Mouse (Mus musculus) neutrophil, adult 5-6 weeks (primary cell): ENCODE data around the gene Eps8l3. TPM values are rescaled to one million over a fixed set of nuclear protein-coding genes. Genes with fewer than 3 reads are reported as not detected.

Experiments
- ATAC-seq: fragments of 151-379, 151-347 bp; 2 replicates; pipeline ENCODE4 v1.8.0; 2017; ENCODE audit warnings: mild to moderate bottlenecking, moderate TSS enrichment; ENCODE audit not compliant: insufficient number of reproducible peaks, poor library complexity, low FRiP score, severe bottlenecking; ENCODE audit errors: extremely low read depth
- total RNA-seq: library from RNA; stranded (forward); fragments of 200-1000 nt; gene quantifications from 2 replicates; pipeline ENCODE4 v1.2.3, GENCODE M21; 2017

Gene Eps8l3
- total RNA-seq, 1 experiment from 2014 or later: not detected

DNA sequence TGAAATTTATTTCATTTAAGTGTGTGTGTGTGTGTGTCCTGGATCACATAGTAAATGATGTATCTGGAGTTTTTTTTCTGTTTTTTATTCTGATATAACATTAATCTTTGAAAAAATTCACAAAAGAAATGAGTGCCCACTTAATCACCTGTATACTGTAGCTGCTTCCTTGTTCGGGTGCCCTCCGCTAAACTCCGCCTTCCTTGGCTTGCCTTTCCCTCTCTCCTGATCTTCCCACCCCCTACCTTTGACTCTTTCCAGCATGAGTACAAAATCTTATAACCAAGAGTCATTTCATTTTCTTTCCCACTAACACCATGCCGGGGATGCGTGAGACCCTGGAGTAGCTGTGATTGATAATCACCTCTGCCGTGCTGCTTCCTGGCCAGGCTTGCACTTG, 55.1 kb downstream of the Eps8l3 start:
- ATAC-seq: no peak

DNA sequence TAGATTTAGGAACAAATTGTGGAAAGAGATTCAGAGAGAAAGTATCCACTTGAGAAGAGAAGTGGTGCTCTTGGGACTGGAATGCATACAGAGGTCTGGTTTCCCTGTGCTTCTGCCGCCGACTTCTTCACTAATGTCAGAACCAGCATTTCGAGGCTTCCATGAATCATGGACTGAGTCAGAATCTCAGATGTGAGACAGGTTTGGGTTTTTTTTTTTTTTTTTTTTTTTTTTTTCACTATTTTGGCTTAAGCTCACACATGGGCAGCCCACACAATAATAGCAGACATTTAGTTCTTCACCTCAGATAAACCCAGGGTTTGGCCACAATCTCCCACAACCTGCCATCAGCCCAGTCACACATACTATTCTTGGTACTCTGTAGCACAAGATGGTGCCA, 58.2 kb downstream of the Eps8l3 start:
- ATAC-seq: no peak

DNA sequence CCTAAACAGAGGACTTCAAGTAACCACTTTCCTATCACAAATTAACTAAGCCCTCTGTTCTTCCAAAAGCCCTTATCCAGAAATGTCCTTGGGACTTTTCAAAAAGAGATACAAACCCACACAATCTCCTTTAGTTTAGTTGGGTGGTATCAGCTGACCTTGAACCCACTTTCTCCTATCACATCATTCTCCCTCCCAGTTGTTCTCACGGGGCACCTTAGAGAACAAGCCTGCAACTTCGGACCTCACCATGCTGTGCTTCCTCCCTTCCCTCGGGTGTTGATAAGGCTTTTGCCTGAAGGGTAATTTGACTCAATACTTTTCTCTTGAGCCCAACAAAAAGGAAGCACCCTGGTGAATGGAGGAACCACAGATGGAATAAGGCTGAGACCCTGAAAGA, 58.9 kb downstream of the Eps8l3 start:
- no peak for ATAC-seq

DNA sequence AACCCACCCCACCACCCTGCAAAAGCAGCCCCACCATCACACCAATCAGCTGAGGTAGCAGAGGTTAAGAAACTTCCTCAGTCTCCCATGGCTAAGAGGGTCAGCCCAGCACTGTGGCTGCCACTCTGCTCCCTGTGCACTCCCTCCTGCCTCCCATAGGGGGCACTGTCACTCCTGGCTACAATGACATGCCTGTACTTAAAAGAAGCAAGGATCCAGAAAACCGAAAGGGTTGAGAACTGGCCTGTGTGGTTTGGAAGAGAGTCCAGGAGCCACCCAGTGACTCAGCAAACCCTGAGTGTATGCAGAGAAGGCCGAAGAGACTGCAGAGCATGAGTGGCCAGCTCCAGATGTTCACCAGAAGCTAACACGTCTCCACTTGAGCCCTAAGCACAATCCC, 62.4 kb downstream of the Eps8l3 start:
- ATAC-seq: peak; percentile 60; the same call in 1 of the 2 replicates

DNA sequence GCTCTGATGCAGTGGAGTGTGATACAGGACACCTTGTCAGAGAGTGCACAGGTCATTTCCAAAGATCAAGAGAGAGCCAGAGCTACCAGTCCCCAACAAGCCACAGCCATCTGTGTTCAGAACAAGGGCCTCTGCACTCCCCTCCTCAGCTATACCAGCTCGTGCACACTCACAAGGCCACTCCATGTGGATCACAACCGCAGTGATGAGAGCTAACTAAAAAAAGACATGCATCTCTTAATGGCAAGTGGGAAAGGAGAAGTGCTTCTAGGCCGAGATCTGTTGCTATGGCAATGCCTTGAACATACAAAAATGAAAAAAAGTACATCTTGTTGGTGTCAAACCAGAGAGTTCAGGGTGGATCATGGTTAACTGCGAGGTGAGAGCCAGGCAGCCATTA, 62.8 kb downstream of the Eps8l3 start:
- ATAC-seq: no peak

DNA sequence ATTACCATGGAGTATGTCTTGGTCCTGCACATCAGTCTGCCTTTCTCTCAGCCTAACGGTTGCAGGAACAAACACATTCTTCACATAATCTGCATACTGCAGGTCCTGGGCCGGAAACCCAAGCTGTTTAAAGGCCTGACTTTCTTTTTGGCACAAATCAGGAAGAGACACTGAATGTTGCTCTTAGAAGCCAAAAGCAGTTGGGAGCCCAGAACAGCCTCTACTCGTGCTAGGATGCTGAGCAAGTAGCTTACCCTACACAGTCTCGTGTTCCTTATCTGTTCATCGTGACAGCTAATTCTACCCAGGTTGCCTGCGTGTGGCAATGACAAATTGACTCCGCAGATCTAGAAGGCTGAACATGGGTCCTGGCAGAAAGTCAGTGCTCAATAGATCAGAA, 63.5 kb downstream of the Eps8l3 start:
- ATAC-seq: no peak

DNA sequence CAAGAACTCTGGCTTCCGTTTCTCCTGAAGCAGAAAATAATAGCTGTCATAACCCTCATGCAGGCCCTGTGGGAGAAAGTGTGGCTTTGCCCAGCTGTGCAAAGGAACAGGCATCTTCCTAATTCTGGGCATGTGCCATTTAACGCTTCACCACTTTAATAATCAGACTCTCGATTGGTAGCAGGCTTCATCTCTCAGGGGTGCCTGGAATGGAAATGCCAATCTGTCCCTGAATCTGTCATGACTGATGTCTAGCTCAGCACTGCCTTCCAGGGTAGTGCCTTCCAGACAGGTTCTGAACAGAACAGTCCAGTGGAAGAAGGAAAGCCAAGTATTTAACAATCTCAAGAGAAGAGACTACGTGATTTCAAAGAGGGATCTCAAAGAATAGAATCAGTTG, 64.2 kb downstream of the Eps8l3 start:
- no peak for ATAC-seq

Other genes with a start within 250 kb of the Eps8l3 start
- gene Gm10961, start 245.9 kb upstream of the Eps8l3 start, total RNA-seq: not detected in 2 replicates
- gene Strip1, start 245.5 kb upstream of the Eps8l3 start, total RNA-seq: 33.5 and 41.1 TPM in 2 replicates
- 61.3 and 64.3 TPM in 2 replicates for gene Ahcyl1, start 180.7 kb upstream of the Eps8l3 start, total RNA-seq
- 94.7 and 94.9 TPM in 2 replicates for gene Csf1, start 116.8 kb upstream of the Eps8l3 start, total RNA-seq
- gene Gstm5, start 18.6 kb downstream of the Eps8l3 start, total RNA-seq: 0.93 and 1.5 TPM in 2 replicates
- not detected in 2 replicates for gene Gstm7, start 54.6 kb downstream of the Eps8l3 start, total RNA-seq
- not detected in 2 replicates for gene Gstm6, start 66.5 kb downstream of the Eps8l3 start, total RNA-seq
- not detected in 2 replicates for gene Gstm3, start 92.1 kb downstream of the Eps8l3 start, total RNA-seq
- gene Gstm2, start 109.2 kb downstream of the Eps8l3 start, total RNA-seq: not detected in 2 replicates
- 7.9 and 12.3 TPM in 2 replicates for gene Gstm1, start 140.7 kb downstream of the Eps8l3 start, total RNA-seq
- gene Gstm4, start 167.7 kb downstream of the Eps8l3 start, total RNA-seq: 1.7 and 2.3 TPM in 2 replicates
- 16.0 and 18.5 TPM in 2 replicates for gene Ampd2, start 209.4 kb downstream of the Eps8l3 start, total RNA-seq
- gene Gnat2, start 215.6 kb downstream of the Eps8l3 start, total RNA-seq: not detected in 2 replicates